Mouse (Mus musculus) heart, postnatal 0 days (tissue): ENCODE results near the gene Prdm2.

ENCODE experiments used
- CTCF ChIP-seq: IDR thresholded peaks from 2 replicates; pipeline ENCODE4 v1.5.1; 2016; ENCODE audit warnings: antibody characterized with exemption, control low read depth, low read depth
- EP300 ChIP-seq: IDR thresholded peaks from 2 replicates; pipeline ENCODE4 v1.6.1; 2016; ENCODE audit warnings: antibody characterized with exemption, low read depth

- TF ChIP-seq CTCF = no peak
- TF ChIP-seq EP300 = no peak
Measured at GRCm38 (mm10) chr4:143114232-143114979, 98.4 kb downstream of the Prdm2 start.
